8 mouse cellular contexts compared by ENCODE assay signal in genomic region chr3:130714775-130715568, GRCm38 (mm10). TPM values are rescaled to one million over a fixed set of nuclear protein-coding genes. Genes with fewer than 3 reads are reported as not detected.
DNase-seq lines count a peak whose midpoint lies in the region; ATAC-seq and TF ChIP-seq lines count a peak whose summit lies in the region.

No protein-coding gene starts in this region.

- peak overlapping the region; percentile 30 for H3K4me3 ChIP-seq in embryonic facial prominence, embryonic 12.5 days
- H3K4me3 ChIP-seq in heart, embryonic 15.5 days, result peak overlapping the region; percentile 55
- H3K4me3 ChIP-seq in liver, embryonic 13.5 days (replicated peaks), result peak overlapping the region; percentile 52
- peak overlapping the region; percentile 39 for H3K4me3 ChIP-seq in stomach, postnatal 0 days (ENCODE audit: low read depth, low read length)

- no peaks in the 10 kb centered on the region for H3K9me3 ChIP-seq in embryonic facial prominence, embryonic 12.5 days
- H3K9me3 ChIP-seq in heart, embryonic 15.5 days (replicated peaks), result no peaks in the 10 kb centered on the region
- no peaks in the 10 kb centered on the region for H3K9me3 ChIP-seq in liver, embryonic 13.5 days (replicated peaks)
- no peaks in the 10 kb centered on the region for H3K9me3 ChIP-seq in stomach, postnatal 0 days (ENCODE audit: control insufficient read depth, low read length)

- peak; percentile 86 for TF ChIP-seq CTCF in stomach, postnatal 0 days (IDR thresholded peaks at IDR 0.05; ENCODE audit: low read depth)

- H3K27ac ChIP-seq in embryonic facial prominence, embryonic 12.5 days, result no peak overlapping the region
- peak overlapping the region; percentile 62 for H3K27ac ChIP-seq in heart, embryonic 15.5 days
- peak overlapping the region; percentile 11; the same call in 1 of the 2 replicates for H3K27ac ChIP-seq in liver, embryonic 13.5 days
- H3K27ac ChIP-seq in stomach, postnatal 0 days (replicated peaks), result no peak overlapping the region

- H3K9ac ChIP-seq in embryonic facial prominence, embryonic 12.5 days, result no peak overlapping the region
- H3K9ac ChIP-seq in heart, embryonic 15.5 days, result peak overlapping the region; percentile 38; the same call in 1 of the 2 replicates
- H3K9ac ChIP-seq in liver, embryonic 13.5 days, result peak overlapping the region; percentile 61
- 0 out of 2 replicates have a peak overlapping the region, but pooled peaks have one; percentile 41 for H3K9ac ChIP-seq in stomach, postnatal 0 days (ENCODE audit: low read length)

- ATAC-seq in CD4-positive, CD25-positive, alpha-beta regulatory T cell, adult 4 months, result peak; percentile 86
- ATAC-seq in embryonic facial prominence, embryonic 12.5 days (ENCODE audit: insufficient number of reproducible peaks, insufficient read depth, low FRiP score, low TSS enrichment), result no peak
- ATAC-seq in heart, embryonic 15.5 days (replicated peaks; ENCODE audit: insufficient number of reproducible peaks, insufficient read depth, low FRiP score, low read depth), result no peak
- peak; percentile 47; the same call in 1 of the 2 replicates for ATAC-seq in liver, embryonic 13.5 days (ENCODE audit: low read depth)
- ATAC-seq in stomach, postnatal 0 days (ENCODE audit: low FRiP score, low TSS enrichment), result no peak

- no peaks in the 10 kb centered on the region for H3K4me1 ChIP-seq in embryonic facial prominence, embryonic 12.5 days
- peaks cover 2% of the 10 kb centered on the region for H3K4me1 ChIP-seq in heart, embryonic 15.5 days (replicated peaks)
- H3K4me1 ChIP-seq in liver, embryonic 13.5 days (replicated peaks), result peaks cover 10% of the 10 kb centered on the region
- no peaks in the 10 kb centered on the region for H3K4me1 ChIP-seq in stomach, postnatal 0 days (replicated peaks; ENCODE audit: control insufficient read depth, insufficient read depth)

- no peaks in the 10 kb centered on the region for H3K36me3 ChIP-seq in embryonic facial prominence, embryonic 12.5 days
- H3K36me3 ChIP-seq in heart, embryonic 15.5 days, result no peaks in the 10 kb centered on the region
- no peaks in the 10 kb centered on the region for H3K36me3 ChIP-seq in liver, embryonic 13.5 days
- H3K36me3 ChIP-seq in stomach, postnatal 0 days (ENCODE audit: control insufficient read depth, insufficient read depth, low read length), result no peaks in the 10 kb centered on the region

- H3K27me3 ChIP-seq in embryonic facial prominence, embryonic 12.5 days, result no peaks in the 10 kb centered on the region
- H3K27me3 ChIP-seq in heart, embryonic 15.5 days, result no peaks in the 10 kb centered on the region
- H3K27me3 ChIP-seq in liver, embryonic 13.5 days, result no peaks in the 10 kb centered on the region
- H3K27me3 ChIP-seq in stomach, postnatal 0 days (ENCODE audit: control insufficient read depth, insufficient read depth, low read length), result no peaks in the 10 kb centered on the region

- TF ChIP-seq EP300 in stomach, postnatal 0 days (optimal IDR thresholded peaks at IDR 0.05), result no peak

- peak overlapping the region; percentile 54 for H3K4me2 ChIP-seq in embryonic facial prominence, embryonic 12.5 days (replicated peaks)
- peak overlapping the region; percentile 63 for H3K4me2 ChIP-seq in heart, embryonic 15.5 days
- peak overlapping the region; percentile 65 for H3K4me2 ChIP-seq in liver, embryonic 13.5 days
- H3K4me2 ChIP-seq in stomach, postnatal 0 days (replicated peaks; ENCODE audit: low read depth), result peak overlapping the region; percentile 61

- DNase-seq in adrenal gland, postnatal 25 days, result peak; percentile 73
- peak; percentile 85 for DNase-seq in kidney, postnatal 10 days
- DNase-seq in liver, embryonic 13.5 days, result peak; percentile 38
- DNase-seq in natural killer cell, adult 2 months (ENCODE audit: low spot score in 2 of 2), result peak; percentile 45 to 71
- DNase-seq in stomach, postnatal 0 days (ENCODE audit: low spot score), result peak; percentile 66

- 16% methylated on average over 22 of the region's 22 CpGs for WGBS in embryonic facial prominence, embryonic 12.5 days
- WGBS in heart, embryonic 15.5 days, result 11% methylated on average over 22 of the region's 22 CpGs
- 10% methylated on average over 22 of the region's 22 CpGs for WGBS in liver, embryonic 13.5 days (ENCODE audit: insufficient replicate concordance)
- WGBS in stomach, postnatal 0 days, result 14% methylated on average over 22 of the region's 22 CpGs

RNA-seq across cellular contexts. Expression of gene Ostc, which starts 5.7 kb away (rescaled TPM):
- 100 to 1,000 TPM; 173 TPM for polyA plus RNA-seq in CD4-positive, CD25-positive, alpha-beta regulatory T cell, adult 4 months (2017; shearing (Covaris generic))
- total RNA-seq in adrenal gland, postnatal 25 days (2021), result 85.9 and 89.5 TPM in 2 replicates
- 359 and 369 TPM in 2 replicates for polyA plus RNA-seq in embryonic facial prominence, embryonic 12.5 days (2016; fragmentation: Nextera tagmentation; extraction: Ambion mirVana)
- polyA plus RNA-seq in heart, embryonic 15.5 days (2015; fragmentation: Nextera tagmentation; extraction: Ambion mirVana), result 200 and 225 TPM in 2 replicates
- 226 and 234 TPM in 2 replicates for polyA plus RNA-seq in liver, embryonic 13.5 days (2015; fragmentation: Nextera tagmentation; extraction: Ambion mirVana)
- 283 and 300 TPM in 2 replicates for polyA plus RNA-seq in stomach, postnatal 0 days (2015; fragmentation: Nextera tagmentation; extraction: Ambion mirVana)

RNA-seq across cellular contexts. Expression of gene Rpl34, which starts 15.2 kb away (rescaled TPM):
- polyA plus RNA-seq in CD4-positive, CD25-positive, alpha-beta regulatory T cell, adult 4 months (2017; shearing (Covaris generic)), result 1,000 to 10,000 TPM; 1,591 to 2,129 TPM
- 602 and 744 TPM in 2 replicates for total RNA-seq in adrenal gland, postnatal 25 days (2021)
- polyA plus RNA-seq in embryonic facial prominence, embryonic 12.5 days (2016; fragmentation: Nextera tagmentation; extraction: Ambion mirVana), result 842 and 900 TPM in 2 replicates
- polyA plus RNA-seq in heart, embryonic 15.5 days (2015; fragmentation: Nextera tagmentation; extraction: Ambion mirVana), result 469 and 486 TPM in 2 replicates
- 670 and 773 TPM in 2 replicates for polyA plus RNA-seq in liver, embryonic 13.5 days (2015; fragmentation: Nextera tagmentation; extraction: Ambion mirVana)
- 793 and 825 TPM in 2 replicates for polyA plus RNA-seq in stomach, postnatal 0 days (2015; fragmentation: Nextera tagmentation; extraction: Ambion mirVana)

Comparison
In these comparisons a context has a peak if more than half of its experiments do, and no peak if none do; other contexts are left out.
1. ATAC-seq: peak in CD4-positive, CD25-positive, alpha-beta regulatory T cell, adult 4 months (single experiment) and liver, embryonic 13.5 days (single experiment); none in embryonic facial prominence, embryonic 12.5 days (single experiment), heart, embryonic 15.5 days (single experiment) and stomach, postnatal 0 days (single experiment).
2. H3K27ac ChIP-seq: peak in heart, embryonic 15.5 days (single experiment) and liver, embryonic 13.5 days (single experiment); none in embryonic facial prominence, embryonic 12.5 days (single experiment) and stomach, postnatal 0 days (single experiment).
3. Peak in every context shown above with its lines, with median percentiles within 50 percentile points of each other: DNase-seq, H3K4me2 ChIP-seq and H3K4me3 ChIP-seq.